Mouse (Mus musculus) kidney, adult 2 months (tissue): Measurements from ENCODE around the gene Rnf166.

Experiments used
- CTCF ChIP-seq: fragments of 200-500 bp; conservative IDR thresholded peaks from 2 replicates; pipeline ENCODE4 v1.5.1; 2011; ENCODE audit warnings: low read depth, mild to moderate bottlenecking, control low read depth, low read length, moderate library complexity, mixed read lengths; ENCODE audit not compliant: insufficient read depth, insufficient read length
- POLR2A ChIP-seq: fragments of 200-500 bp; IDR thresholded peaks from one replicate; pipeline ENCODE4 v1.6.1; 2011; ENCODE audit warnings: low read depth, low read length, control low read depth

DNA sequence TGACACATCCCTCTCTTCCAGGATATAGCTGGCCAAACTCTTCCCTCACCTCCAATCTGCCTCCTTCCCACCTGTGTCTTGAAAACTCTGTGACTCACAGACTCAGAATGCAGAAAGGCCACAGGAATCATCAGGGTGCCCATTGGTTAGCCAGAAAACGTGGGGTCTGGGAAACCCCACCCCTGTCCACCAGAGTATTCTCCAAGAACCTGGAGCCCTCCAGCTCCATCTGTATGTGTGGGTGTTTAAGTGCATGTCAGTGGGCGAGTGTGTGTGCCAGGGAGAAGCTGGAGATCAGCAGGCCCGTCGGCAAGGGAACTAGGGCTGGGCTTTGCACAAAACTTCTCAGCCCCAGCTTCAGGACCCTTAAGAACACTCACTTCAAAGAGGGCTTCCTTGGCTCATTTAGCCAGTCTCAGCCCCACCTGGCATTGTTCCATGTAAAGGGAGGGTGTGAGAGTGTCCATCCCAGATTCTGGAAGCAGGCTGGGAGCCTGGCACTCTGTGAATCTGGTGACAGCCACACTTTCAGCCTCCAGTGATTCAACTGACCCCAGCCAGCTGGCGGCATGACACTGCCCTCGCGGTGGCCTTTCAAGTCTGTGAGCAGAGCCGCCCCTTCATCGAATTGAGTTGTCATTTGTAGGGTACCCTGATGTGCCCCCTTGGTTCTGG, 55.8 kb downstream of the Rnf166 start:
- TF ChIP-seq POLR2A, result no peak
- no peak for TF ChIP-seq CTCF
